Mouse (Mus musculus) midbrain, embryonic 13.5 days (tissue): ENCODE results near the gene Schip1. TPM values are rescaled to one million over a fixed set of nuclear protein-coding genes. Genes with fewer than 3 reads are reported as not detected.

Experiments
- ATAC-seq: fragments of 200-750 bp; cut with Nextera tagmentation; 2 replicates; pipeline ENCODE4 v1.8.0; 2017; ENCODE audit warnings: mild to moderate bottlenecking, moderate TSS enrichment, moderate library complexity
- H3K27ac ChIP-seq: fragments of 300-500 bp; sonication (generic); 2 replicates; pipeline ENCODE4 v1.5.1; 2015; ENCODE audit warnings: inconsistent platforms, mild to moderate bottlenecking, moderate library complexity
- H3K27me3 ChIP-seq: fragments of 300-500 bp; sonication (generic); 2 replicates; pipeline ENCODE4 v1.6.1; 2015; ENCODE audit warnings: mild to moderate bottlenecking, inconsistent platforms
- H3K36me3 ChIP-seq: fragments of 300-500 bp; sonication (generic); 2 replicates; pipeline ENCODE4 v1.6.1; 2015; ENCODE audit warnings: mild to moderate bottlenecking, inconsistent platforms
- H3K4me1 ChIP-seq: fragments of 300-500 bp; sonication (generic); replicated peaks from 2 replicates; pipeline ENCODE4 v1.6.1; 2015; ENCODE audit warnings: inconsistent platforms
- H3K4me2 ChIP-seq: fragments of 300-500 bp; sonication (generic); replicated peaks from 2 replicates; pipeline ENCODE4 v1.6.1; 2015; ENCODE audit warnings: moderate library complexity, mild to moderate bottlenecking, inconsistent platforms
- H3K4me3 ChIP-seq: fragments of 300-500 bp; sonication (generic); replicated peaks from 2 replicates; pipeline ENCODE4 v1.5.1; 2015; ENCODE audit warnings: mild to moderate bottlenecking, inconsistent platforms
- H3K9ac ChIP-seq: fragments of 300-500 bp; sonication (generic); replicated peaks from 2 replicates; pipeline ENCODE4 v1.6.1; 2015; ENCODE audit warnings: mild to moderate bottlenecking, inconsistent platforms
- H3K9me3 ChIP-seq: fragments of 300-500 bp; sonication (generic); 2 replicates; pipeline ENCODE4 v1.6.1; 2016; ENCODE audit warnings: mild to moderate bottlenecking, inconsistent platforms
- WGBS: fragments of 180-500 bp; shearing (Covaris S2); methylation state at CpG from one replicate; pipeline ENCODE4 v1.1.7; 2015; 5-methylcytosine and 5-hydroxymethylcytosine counted together
- polyA plus RNA-seq: library from polyadenylated mRNA; unstranded; fragments of >200 nt; fragmentation: Nextera tagmentation; extraction: Ambion mirVana; gene quantifications from 2 replicates; pipeline ENCODE4 v1.2.1, GENCODE M21; 2015

Schip1 gene
- polyA plus RNA-seq, 1 experiment from 2014 or later, result 127 TPM

DNA sequence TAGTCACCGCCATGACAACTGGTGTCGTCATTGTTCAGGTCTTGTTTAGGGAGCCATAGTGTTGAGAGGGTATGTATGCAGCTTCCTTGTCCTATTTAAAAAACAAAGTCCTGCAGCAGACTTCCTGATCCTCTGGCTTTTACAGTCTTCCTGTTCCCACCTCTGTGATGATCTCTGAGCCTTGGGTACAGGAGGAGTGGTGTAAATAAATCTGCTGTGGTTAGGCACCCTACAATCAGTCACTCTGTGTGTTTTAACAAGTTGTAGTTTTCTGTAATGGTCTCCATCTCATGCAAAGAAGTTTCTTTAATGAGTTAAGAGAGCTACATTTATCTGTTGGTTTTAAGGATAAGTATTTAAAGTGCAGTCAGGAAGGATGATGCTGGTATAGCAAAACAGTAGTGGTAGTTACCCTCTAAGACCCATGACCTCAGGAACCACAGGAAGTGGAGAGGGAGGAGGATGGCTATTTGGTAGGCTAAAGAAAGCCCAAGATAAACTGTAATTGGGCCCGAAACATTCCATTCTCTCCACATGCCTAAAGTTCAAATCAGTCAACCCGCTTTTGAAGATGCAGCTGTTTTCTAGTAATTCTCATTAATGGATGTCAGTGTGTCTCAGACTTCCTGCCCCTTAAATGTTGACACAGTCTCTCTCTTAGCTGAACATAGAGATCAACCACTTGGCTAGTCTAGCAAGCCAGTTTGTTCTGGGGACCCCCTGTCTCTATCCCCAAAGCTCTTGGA, 592.2 kb downstream of the Schip1 start:
- H3K36me3 ChIP-seq, result no peaks in the 10 kb centered on the region
- no peak overlapping the region for H3K4me3 ChIP-seq
- no peak for ATAC-seq
- H3K4me2 ChIP-seq, result no peak overlapping the region
- no peaks in the 10 kb centered on the region for H3K9me3 ChIP-seq
- WGBS, result 92% methylated on average over 4 of the region's 4 CpGs
- H3K27me3 ChIP-seq, result no peaks in the 10 kb centered on the region
- no peaks in the 10 kb centered on the region for H3K4me1 ChIP-seq
- no peak overlapping the region for H3K9ac ChIP-seq
- H3K27ac ChIP-seq, result no peak overlapping the region

- Histone ChIP-seq H3K36me3 (no peaks in the 10 kb centered on the region), H3K4me1 (no peaks in the 10 kb centered on the region), H3K4me2 (no peak overlapping the region), H3K4me3 (no peak overlapping the region), H3K27me3 (no peaks in the 10 kb centered on the region), H3K27ac (no peak overlapping the region), H3K9ac (no peak overlapping the region), H3K9me3 (no peaks in the 10 kb centered on the region)
- ATAC-seq, result no peak
- 50% methylated on average over 9 of the region's 9 CpGs for WGBS
Measured at GRCm38 (mm10) chr3:68657589-68658245, 593.1 kb downstream of the Schip1 start.

DNA sequence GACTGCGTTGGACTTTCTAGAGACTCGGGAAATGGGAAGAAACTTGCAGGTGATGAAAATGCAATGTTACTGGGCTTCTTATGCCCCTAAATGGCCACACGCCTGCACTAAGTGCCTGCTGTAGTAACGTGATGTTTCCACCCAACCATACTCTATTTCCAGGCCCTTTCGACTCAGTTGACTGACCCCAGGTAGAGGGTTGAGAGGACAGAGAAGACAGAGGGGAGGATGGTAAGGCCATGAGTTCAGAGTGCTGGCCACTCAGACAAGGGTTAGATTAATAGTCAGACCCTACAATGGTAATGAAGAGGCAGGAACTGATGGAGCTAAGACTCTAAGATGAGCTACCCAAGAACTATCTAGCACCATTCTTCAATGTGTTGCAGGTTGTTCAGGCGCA, 595.4 kb downstream of the Schip1 start:
- no peaks in the 10 kb centered on the region; the same call in 1 of the 2 replicates for H3K4me1 ChIP-seq
- H3K4me2 ChIP-seq, result no peak overlapping the region
- no peak overlapping the region for H3K27ac ChIP-seq
- no peak for ATAC-seq
- no peaks in the 10 kb centered on the region for H3K9me3 ChIP-seq
- no peaks in the 10 kb centered on the region for H3K36me3 ChIP-seq
- WGBS, result 95% methylated on average over 6 of the region's 6 CpGs
- H3K27me3 ChIP-seq, result no peaks in the 10 kb centered on the region
- H3K4me3 ChIP-seq, result no peak overlapping the region
- H3K9ac ChIP-seq, result no peak overlapping the region

- Histone ChIP-seq H3K36me3 (no peaks in the 10 kb centered on the region), H3K4me3 (no peak overlapping the region), H3K27me3 (no peaks in the 10 kb centered on the region), H3K27ac (no peak overlapping the region), H3K4me2 (no peak overlapping the region), H3K9ac (no peak overlapping the region), H3K4me1 (no peaks in the 10 kb centered on the region; the same call in 1 of the 2 replicates), H3K9me3 (no peaks in the 10 kb centered on the region)
- no peak for ATAC-seq
- WGBS, result 72% methylated on average over 4 of the region's 4 CpGs
Measured at GRCm38 (mm10) chr3:68660538-68660937, 595.9 kb downstream of the Schip1 start.

DNA sequence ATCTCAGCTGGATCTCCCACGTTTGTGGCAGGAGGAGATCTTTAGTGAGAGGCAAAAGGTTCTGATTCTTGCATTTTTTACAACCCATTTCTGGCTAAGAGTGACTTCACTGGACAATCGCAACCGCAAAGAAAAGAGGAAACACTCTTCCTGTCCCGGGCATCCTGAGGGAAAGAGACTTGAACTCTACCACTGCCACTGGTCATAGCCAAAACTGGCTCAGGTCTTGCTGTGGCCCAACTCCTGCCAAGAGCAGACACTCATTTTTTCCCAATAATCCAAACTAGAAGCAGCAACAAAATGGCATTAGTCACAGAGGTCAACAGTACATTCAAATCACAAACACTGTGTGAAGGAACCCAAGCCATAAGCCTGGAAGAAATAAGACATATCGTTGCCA, 597.8 kb downstream of the Schip1 start:
- no peaks in the 10 kb centered on the region for H3K9me3 ChIP-seq
- no peak for ATAC-seq
- H3K4me2 ChIP-seq, result no peak overlapping the region

GRCm38 (mm10) chr3:68664337-68664736, 599.7 kb downstream of the Schip1 start:
- WGBS, result 64% methylated on average over 6 of the region's 6 CpGs
- Histone ChIP-seq H3K36me3 (no peaks in the 10 kb centered on the region), H3K9ac (no peak overlapping the region), H3K4me3 (no peak overlapping the region), H3K4me2 (no peak overlapping the region), H3K27me3 (no peaks in the 10 kb centered on the region), H3K27ac (no peak overlapping the region), H3K4me1 (no peaks in the 10 kb centered on the region; the same call in 1 of the 2 replicates), H3K9me3 (no peaks in the 10 kb centered on the region)
- ATAC-seq, result 0 out of 2 replicates have a peak, but pooled peaks have one; percentile 43

More for the DNA sequence above, 597.8 kb downstream of the Schip1 start:
- no peaks in the 10 kb centered on the region for H3K36me3 ChIP-seq
- no peaks in the 10 kb centered on the region for H3K27me3 ChIP-seq
- H3K9ac ChIP-seq, result no peak overlapping the region
- H3K4me3 ChIP-seq, result no peak overlapping the region
- no peaks in the 10 kb centered on the region; the same call in 1 of the 2 replicates for H3K4me1 ChIP-seq
- H3K27ac ChIP-seq, result no peak overlapping the region
- WGBS, result 85% methylated on average over 5 of the region's 5 CpGs

DNA sequence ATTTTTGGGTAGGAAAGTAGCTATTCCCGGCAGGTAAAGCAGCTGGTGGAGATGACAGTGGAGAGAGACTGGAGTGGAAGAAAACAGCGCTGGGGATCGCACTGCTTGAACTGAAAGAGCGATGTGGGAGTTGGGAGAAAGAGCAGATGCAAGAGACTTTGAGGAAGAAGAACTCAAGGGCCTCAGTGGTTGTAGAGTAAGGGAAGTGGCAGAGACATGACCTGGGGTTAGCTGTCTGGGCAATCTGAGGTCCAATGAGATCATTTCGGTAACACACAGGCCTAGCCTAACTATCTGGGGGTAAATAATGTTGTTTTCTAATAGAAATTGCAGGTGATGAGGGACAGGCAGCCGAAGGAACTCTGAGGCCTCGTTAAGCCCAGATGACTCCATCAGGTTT, 601.8 kb downstream of the Schip1 start:
- Histone ChIP-seq H3K36me3 (no peaks in the 10 kb centered on the region), H3K4me1 (no peaks in the 10 kb centered on the region; the same call in 1 of the 2 replicates), H3K27ac (no peak overlapping the region), H3K9me3 (no peaks in the 10 kb centered on the region), H3K4me2 (no peak overlapping the region), H3K9ac (no peak overlapping the region), H3K27me3 (no peaks in the 10 kb centered on the region), H3K4me3 (no peak overlapping the region)
- ATAC-seq, result no peak
- 93% methylated on average over 7 of the region's 7 CpGs for WGBS

DNA sequence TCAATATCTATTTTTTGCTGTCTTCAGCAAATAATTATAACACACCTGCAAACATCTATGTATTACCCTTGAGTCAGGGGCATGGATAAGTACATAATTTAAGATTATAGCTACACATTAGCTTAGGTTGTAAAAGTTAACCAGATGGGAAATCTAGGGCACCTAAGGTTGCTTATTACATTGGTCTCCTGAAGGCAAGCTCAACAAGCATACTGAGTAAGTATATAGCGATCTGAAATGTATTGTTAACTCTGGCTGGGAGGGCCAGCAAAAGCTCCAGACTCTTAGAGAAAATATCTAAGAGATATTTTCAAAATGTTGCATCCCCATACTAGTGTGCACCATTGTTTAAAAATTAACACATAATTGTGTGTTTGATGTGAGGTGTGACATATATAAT, 603.2 kb downstream of the Schip1 start:
- H3K36me3 ChIP-seq, result no peaks in the 10 kb centered on the region
- no peak overlapping the region for H3K4me2 ChIP-seq
- no peaks in the 10 kb centered on the region for H3K9me3 ChIP-seq
- no peak overlapping the region for H3K27ac ChIP-seq
- no peaks in the 10 kb centered on the region; the same call in 1 of the 2 replicates for H3K4me1 ChIP-seq
- WGBS, result 90% methylated on average over 1 of the region's 1 CpGs
- ATAC-seq, result no peak
- H3K4me3 ChIP-seq, result no peak overlapping the region
- H3K9ac ChIP-seq, result no peak overlapping the region
- H3K27me3 ChIP-seq, result no peaks in the 10 kb centered on the region

DNA sequence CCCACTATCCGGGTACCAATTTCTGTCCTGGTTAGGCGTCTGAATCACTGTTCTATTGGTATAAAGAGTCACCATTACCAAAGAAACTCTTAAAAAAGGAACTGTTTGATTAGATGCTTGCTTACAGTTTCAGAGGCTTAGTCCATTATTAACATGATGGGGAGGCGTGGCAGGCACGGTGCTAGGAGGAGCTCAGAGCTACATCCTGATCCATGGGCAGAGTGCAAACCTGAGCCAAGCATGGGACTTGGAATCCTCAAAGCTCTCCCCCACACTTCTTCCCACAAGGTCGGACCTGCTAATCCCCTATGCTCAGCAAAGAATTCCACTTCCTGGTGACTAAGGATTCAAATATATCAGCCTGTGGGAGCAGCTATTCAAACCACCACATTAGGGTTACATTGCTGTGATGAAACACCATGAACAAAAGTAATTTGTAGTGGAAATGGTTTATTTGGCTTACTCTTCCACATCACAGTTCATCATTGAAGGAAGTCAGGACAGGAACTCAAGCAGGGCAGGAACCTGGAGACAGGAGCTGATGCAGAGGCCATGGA, 604.9 kb downstream of the Schip1 start:
- H3K4me3 ChIP-seq, result no peak overlapping the region
- no peak overlapping the region for H3K27ac ChIP-seq
- 77% methylated on average over 5 of the region's 5 CpGs for WGBS
- no peak for ATAC-seq
- H3K4me1 ChIP-seq, result no peaks in the 10 kb centered on the region; the same call in 1 of the 2 replicates
- H3K9ac ChIP-seq, result no peak overlapping the region
- H3K27me3 ChIP-seq, result no peaks in the 10 kb centered on the region
- H3K4me2 ChIP-seq, result no peak overlapping the region
- H3K9me3 ChIP-seq, result no peaks in the 10 kb centered on the region
- H3K36me3 ChIP-seq, result no peaks in the 10 kb centered on the region

- Histone ChIP-seq H3K4me3 (no peak overlapping the region), H3K27ac (no peak overlapping the region), H3K4me2 (no peak overlapping the region), H3K9ac (no peak overlapping the region), H3K27me3 (no peaks in the 10 kb centered on the region), H3K36me3 (no peaks in the 10 kb centered on the region), H3K9me3 (no peaks in the 10 kb centered on the region), H3K4me1 (no peaks in the 10 kb centered on the region)
- no peak for ATAC-seq
- 91% methylated on average over 2 of the region's 2 CpGs for WGBS
Measured at GRCm38 (mm10) chr3:68674721-68675120, 610.1 kb downstream of the Schip1 start.

- Histone ChIP-seq H3K9ac (no peak overlapping the region), H3K36me3 (no peaks in the 10 kb centered on the region), H3K4me1 (no peaks in the 10 kb centered on the region), H3K9me3 (no peaks in the 10 kb centered on the region), H3K27me3 (no peaks in the 10 kb centered on the region), H3K27ac (no peak overlapping the region), H3K4me2 (no peak overlapping the region), H3K4me3 (no peak overlapping the region)
- ATAC-seq, result 0 out of 2 replicates have a peak, but pooled peaks have one; percentile 6
- 68% methylated on average over 12 of the region's 12 CpGs for WGBS
Measured at GRCm38 (mm10) chr3:68675216-68675835, 610.7 kb downstream of the Schip1 start.
